Mouse (Mus musculus): ENCODE results near the gene Npepps.

Gene Npepps

GRCm38 (mm10) chr11:97186947-97187763 lies 93.3 kb downstream of the Npepps start:
- peak; percentile 97 for DNase-seq (ENCODE audit: low spot score)

GRCm38 (mm10) chr11:97185704-97186614 lies 94.5 kb downstream of the Npepps start:
- DNase-seq (ENCODE audit: low spot score) = no peak

GRCm38 (mm10) chr11:97184875-97185274 lies 95.6 kb downstream of the Npepps start:
- no peak for DNase-seq (ENCODE audit: low spot score)

GRCm38 (mm10) chr11:97182446-97182845 lies 98.0 kb downstream of the Npepps start:
- DNase-seq (ENCODE audit: low spot score) = no peak

- no peak for DNase-seq (ENCODE audit: low spot score)
Observed at GRCm38 (mm10) chr11:97181061-97181460, 99.4 kb downstream of the Npepps start.

- DNase-seq (ENCODE audit: low spot score) = no peak
Observed at GRCm38 (mm10) chr11:97178198-97178597, 102.2 kb downstream of the Npepps start.

DNA sequence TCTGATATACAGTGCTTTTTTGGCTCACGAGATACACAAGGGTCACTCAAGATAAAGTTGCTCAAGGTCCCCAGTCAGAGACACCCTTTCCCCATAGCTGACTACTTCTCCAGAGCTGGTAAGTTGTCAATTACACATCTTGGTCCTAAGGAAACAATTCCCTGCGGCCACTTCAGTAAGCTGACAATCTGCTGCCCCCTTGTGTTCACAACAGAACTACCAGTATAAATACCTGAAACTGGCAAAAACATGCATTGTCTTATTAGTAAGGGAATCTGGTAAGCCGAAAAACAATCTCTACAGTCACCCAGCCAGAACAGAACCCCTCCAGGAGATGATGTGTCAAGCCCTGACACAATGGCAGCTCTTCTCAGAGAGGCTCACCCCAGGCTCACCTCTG lies 103.6 kb downstream of the Npepps start:
- DNase-seq (ENCODE audit: low spot score) = peak; percentile 50

DNA sequence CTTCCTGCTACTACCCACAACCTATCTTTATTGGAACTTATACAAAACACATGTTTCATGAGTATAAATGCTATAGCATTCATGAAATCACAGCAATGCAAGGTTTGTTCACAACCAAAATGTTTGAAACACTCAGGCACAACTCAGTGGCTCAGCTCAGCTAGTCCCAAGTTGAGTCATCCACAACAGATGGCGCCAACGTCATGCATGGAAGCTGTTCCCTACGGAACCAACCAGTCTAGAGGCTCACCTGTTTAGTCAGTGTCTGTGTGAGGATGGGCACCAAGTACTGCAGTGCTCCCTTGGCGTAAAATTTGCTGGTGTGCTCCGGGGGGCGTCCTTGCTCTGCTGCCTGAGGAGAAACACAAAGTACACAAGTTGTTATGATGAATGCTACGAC lies 104.9 kb downstream of the Npepps start:
- DNase-seq (ENCODE audit: low spot score) = no peak

GRCm38 (mm10) chr11:97160341-97160740 lies 120.1 kb downstream of the Npepps start:
- DNase-seq (ENCODE audit: low spot score) = no peak

DNA sequence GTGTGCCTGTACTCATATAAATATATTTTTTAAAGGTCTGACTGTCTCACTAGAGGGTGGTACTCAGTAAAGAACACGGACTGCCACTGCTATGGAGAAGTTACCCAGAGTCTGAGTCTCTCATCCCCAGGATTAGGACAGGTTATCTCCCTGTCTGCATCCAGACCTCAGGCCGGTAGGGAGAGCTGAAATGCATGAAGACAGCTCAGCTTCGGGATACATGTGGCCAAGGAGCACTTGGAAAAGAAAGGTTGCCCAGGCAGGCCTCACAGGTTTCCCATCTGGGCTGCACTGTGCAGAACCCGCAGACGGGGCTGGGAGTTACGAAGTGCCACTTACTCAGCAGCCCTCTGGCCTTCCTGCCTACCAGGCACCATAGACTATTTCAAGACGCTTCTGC lies 123.4 kb downstream of the Npepps start:
- no peak for DNase-seq (ENCODE audit: low spot score)
